Mouse (Mus musculus) limb, embryonic 12.5 days (tissue): ENCODE measurements around the gene Pnmal1. TPM values are rescaled to one million over a fixed set of nuclear protein-coding genes. Genes with fewer than 3 reads are reported as not detected.
A peak's percentile ranks its signal among the peaks of the same experiment; 100 is the strongest.

Source experiments
- ATAC-seq: fragments of 200-750 bp; cut with Nextera tagmentation; 2 replicates; pipeline ENCODE4 v1.8.0; 2017; ENCODE audit warnings: low read depth, moderate TSS enrichment; ENCODE audit not compliant: insufficient number of reproducible peaks, insufficient read depth, low FRiP score, low TSS enrichment
- H3K27ac ChIP-seq: fragments of 300-500 bp; sonication (generic); 2 replicates; pipeline ENCODE4 v1.5.1; 2016; ENCODE audit warnings: mild to moderate bottlenecking, moderate library complexity
- H3K27me3 ChIP-seq: fragments of 300-500 bp; sonication (generic); 2 replicates; pipeline ENCODE4 v1.6.1; 2016; ENCODE audit warnings: mild to moderate bottlenecking, moderate library complexity
- H3K36me3 ChIP-seq: fragments of 300-500 bp; sonication (generic); 2 replicates; pipeline ENCODE4 v1.6.1; 2016; ENCODE audit warnings: mild to moderate bottlenecking, moderate library complexity
- H3K4me1 ChIP-seq: fragments of 300-500 bp; sonication (generic); replicated peaks from 2 replicates; pipeline ENCODE4 v1.6.1; 2016
- H3K4me2 ChIP-seq: fragments of 300-500 bp; sonication (generic); 2 replicates; pipeline ENCODE4 v1.6.1; 2016; ENCODE audit warnings: mild to moderate bottlenecking, moderate library complexity
- H3K4me3 ChIP-seq: fragments of 300-500 bp; sonication (generic); replicated peaks from 2 replicates; pipeline ENCODE4 v1.5.1; 2016; ENCODE audit warnings: mild to moderate bottlenecking
- H3K9ac ChIP-seq: fragments of 300-500 bp; sonication (generic); replicated peaks from 2 replicates; pipeline ENCODE4 v1.6.1; 2016; ENCODE audit warnings: mild to moderate bottlenecking, moderate library complexity
- H3K9me3 ChIP-seq: fragments of 300-500 bp; sonication (generic); 2 replicates; pipeline ENCODE4 v1.6.1; 2016; ENCODE audit warnings: mild to moderate bottlenecking, moderate library complexity
- WGBS: fragments of 180-500 bp; shearing (Covaris S2); methylation state at CpG from one replicate; pipeline ENCODE4 v1.1.7; 2016; 5-methylcytosine and 5-hydroxymethylcytosine counted together
- polyA plus RNA-seq: library from polyadenylated mRNA; unstranded; fragments of >200 nt; fragmentation: Nextera tagmentation; extraction: Ambion mirVana; gene quantifications from 2 replicates; pipeline ENCODE4 v1.2.1, GENCODE M21; 2016

Gene Pnmal1
- polyA plus RNA-seq, 1 experiment from 2014 or later = 1.5 TPM

DNA sequence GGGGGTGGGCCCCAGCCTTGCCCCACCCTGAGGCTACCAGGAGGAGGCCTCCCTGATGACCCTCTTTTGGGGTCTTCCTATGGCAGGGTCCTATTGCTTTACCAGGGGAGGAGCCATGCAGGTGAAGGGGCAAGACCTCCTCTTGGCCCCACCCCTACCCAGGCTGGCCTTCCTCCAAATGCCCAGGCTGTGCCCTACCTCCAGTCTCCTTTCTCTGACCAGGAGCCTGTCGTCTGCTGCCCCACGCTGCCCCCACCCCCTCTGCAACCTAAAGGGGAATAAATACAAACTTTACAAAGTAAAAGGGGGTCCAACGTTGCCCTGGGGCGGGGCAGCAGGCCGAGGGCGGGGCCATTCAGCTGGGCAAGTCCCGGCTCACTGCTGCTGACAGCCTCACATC lies 45.2 kb downstream of the Pnmal1 start:
- no peak overlapping the region for H3K4me3 ChIP-seq
- H3K9me3 ChIP-seq = no peaks in the 10 kb centered on the region
- peak overlapping the region; percentile 17; the same call in 1 of the 2 replicates for H3K27ac ChIP-seq
- WGBS = 85% methylated on average over 7 of the region's 7 CpGs
- ATAC-seq = no peak
- H3K4me1 ChIP-seq = no peaks in the 10 kb centered on the region
- no peak overlapping the region for H3K9ac ChIP-seq
- peaks cover 92% of the 10 kb centered on the region for H3K36me3 ChIP-seq
- no peak overlapping the region for H3K4me2 ChIP-seq
- H3K27me3 ChIP-seq = no peaks in the 10 kb centered on the region

DNA sequence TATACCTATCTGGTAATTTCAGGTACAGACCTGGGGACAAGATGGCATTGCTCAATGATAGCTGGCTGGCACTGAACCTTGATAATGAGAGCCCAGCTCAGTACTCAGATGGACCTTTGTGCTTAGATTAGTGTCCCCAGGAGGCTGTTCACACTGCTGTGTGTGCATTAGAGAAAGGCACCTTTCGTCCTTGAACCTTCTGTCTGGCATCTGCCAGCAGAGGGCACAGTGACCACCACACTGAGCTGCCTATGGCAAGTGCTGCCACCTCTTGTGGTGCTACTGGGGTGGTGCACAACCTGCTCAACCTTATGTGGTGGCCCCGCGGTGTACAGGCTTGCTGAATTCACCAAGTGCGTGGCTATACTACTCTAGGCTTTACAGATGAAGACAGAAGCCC lies 47.8 kb downstream of the Pnmal1 start:
- Histone ChIP-seq H3K9ac (no peak overlapping the region), H3K27ac (no peak overlapping the region), H3K4me3 (no peak overlapping the region), H3K9me3 (no peaks in the 10 kb centered on the region), H3K4me1 (no peaks in the 10 kb centered on the region), H3K4me2 (no peak overlapping the region), H3K27me3 (no peaks in the 10 kb centered on the region), H3K36me3 (peaks cover 97% of the 10 kb centered on the region)
- WGBS = 84% methylated on average over 4 of the region's 4 CpGs
- ATAC-seq = no peak

DNA sequence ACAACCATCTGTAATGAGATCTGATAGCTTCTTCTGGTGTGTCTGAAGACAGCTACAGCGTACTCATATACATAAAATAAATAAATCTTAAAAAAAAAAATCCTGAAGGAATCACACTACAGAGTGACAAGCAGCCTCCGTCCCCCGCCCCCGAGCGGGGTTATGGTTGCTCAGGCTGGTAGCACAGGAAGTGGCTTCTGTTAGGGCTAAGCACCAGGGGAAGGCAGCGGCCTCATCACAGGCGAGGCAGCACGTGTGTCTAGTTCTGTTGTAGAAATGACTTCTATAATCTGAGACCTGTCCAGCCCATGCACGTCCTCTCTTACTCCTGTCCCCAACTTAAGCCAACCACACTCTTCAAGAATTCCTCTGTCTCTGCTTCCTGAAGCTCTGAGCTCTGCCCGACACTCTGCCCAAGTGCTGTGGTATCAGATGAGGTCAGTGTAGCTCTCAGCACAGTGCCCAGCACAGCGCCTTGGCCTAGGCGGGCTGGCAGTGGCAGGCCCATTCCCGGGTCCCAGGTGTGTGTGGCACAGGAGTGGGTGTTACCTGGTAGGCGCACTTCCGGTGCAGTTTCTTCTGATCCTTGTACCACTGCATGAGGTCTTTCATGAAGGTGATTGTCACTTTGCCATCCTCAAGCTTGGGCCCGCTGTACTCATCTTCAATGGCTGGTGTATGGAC lies 50.0 kb downstream of the Pnmal1 start:
- Histone ChIP-seq H3K4me2 (no peak overlapping the region), H3K27me3 (no peaks in the 10 kb centered on the region), H3K9ac (no peak overlapping the region), H3K9me3 (no peaks in the 10 kb centered on the region), H3K4me1 (no peaks in the 10 kb centered on the region), H3K27ac (no peak overlapping the region), H3K4me3 (no peak overlapping the region), H3K36me3 (peaks cover 100% of the 10 kb centered on the region)
- 92% methylated on average over 16 of the region's 16 CpGs for WGBS
- no peak for ATAC-seq

DNA sequence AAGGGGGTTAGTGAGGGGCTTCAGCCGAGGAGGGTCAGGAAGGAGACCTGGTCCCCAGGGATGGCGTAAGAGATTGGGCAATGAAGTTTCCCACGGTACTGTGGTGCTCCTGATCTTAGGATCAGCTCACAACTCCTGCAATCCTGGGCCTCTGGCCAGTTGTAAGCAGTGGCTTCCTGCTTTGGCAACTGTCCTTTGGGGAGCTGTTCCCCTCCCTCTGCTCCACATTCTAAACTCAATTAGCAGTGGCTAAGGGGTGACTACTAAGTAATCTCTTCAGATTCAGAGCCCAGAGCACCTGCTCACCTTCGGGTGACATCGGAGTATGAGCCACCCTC lies 50.5 kb downstream of the Pnmal1 start:
- H3K9me3 ChIP-seq = no peaks in the 10 kb centered on the region
- no peaks in the 10 kb centered on the region for H3K27me3 ChIP-seq
- no peak overlapping the region for H3K27ac ChIP-seq
- no peak overlapping the region for H3K4me2 ChIP-seq
- H3K4me3 ChIP-seq = no peak overlapping the region
- H3K4me1 ChIP-seq = no peaks in the 10 kb centered on the region
- ATAC-seq = no peak
- H3K36me3 ChIP-seq = peaks cover 100% of the 10 kb centered on the region
- WGBS = 93% methylated on average over 5 of the region's 5 CpGs
- H3K9ac ChIP-seq = no peak overlapping the region

DNA sequence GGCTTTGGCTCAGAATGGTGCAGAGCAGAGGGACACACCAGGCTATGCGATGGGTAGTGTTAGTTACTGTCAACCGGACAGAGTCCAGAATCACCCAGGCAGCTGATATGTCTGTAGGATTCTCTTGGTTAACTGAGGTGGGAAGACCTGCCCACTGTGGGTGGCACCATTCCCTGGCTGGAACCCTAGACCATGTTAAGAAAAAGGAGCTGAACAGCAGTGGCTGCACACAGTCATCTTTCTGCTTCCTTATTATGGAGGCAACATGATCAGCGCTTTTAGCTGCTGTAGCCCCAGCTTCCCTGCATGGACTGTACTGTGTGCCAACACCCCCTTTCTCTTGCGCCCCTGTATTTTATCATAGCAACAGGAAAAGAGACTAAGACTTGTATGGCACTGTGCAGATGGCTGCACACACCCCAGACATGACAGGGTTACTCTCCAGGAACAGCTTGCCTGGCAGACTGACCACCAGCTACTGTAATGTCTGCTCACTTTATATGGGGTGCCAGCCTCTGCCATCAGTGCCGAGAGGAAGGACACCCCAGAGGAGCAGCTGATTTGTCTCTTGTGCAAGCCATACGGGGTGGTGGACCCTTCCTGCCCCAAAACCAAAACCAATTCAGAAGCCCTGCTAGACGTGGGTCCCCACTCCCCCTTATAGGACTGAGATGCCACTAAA lies 52.6 kb downstream of the Pnmal1 start:
- no peak overlapping the region for H3K4me2 ChIP-seq
- no peaks in the 10 kb centered on the region for H3K9me3 ChIP-seq
- no peak for ATAC-seq
- H3K36me3 ChIP-seq = peaks cover 100% of the 10 kb centered on the region
- H3K4me3 ChIP-seq = no peak overlapping the region
- H3K4me1 ChIP-seq = no peaks in the 10 kb centered on the region
- WGBS = 93% methylated on average over 7 of the region's 7 CpGs
- H3K27me3 ChIP-seq = no peaks in the 10 kb centered on the region
- H3K9ac ChIP-seq = no peak overlapping the region
- H3K27ac ChIP-seq = no peak overlapping the region

Other genes starting within 250 kb of the Pnmal1 start
- gene Ceacam9, start 237.8 kb upstream of the Pnmal1 start, polyA plus RNA-seq = not detected in 2 replicates
- 239 and 245 TPM in 2 replicates for gene Ap2s1, start 221.3 kb upstream of the Pnmal1 start, polyA plus RNA-seq
- 43.7 and 48.7 TPM in 2 replicates for gene Slc1a5, start 178.3 kb upstream of the Pnmal1 start, polyA plus RNA-seq
- 148 and 155 TPM in 2 replicates for gene Strn4, start 143.8 kb upstream of the Pnmal1 start, polyA plus RNA-seq
- 33.1 and 34.8 TPM in 2 replicates for gene Fkrp, start 142.9 kb upstream of the Pnmal1 start, polyA plus RNA-seq
- gene Prkd2, start 116.8 kb upstream of the Pnmal1 start, polyA plus RNA-seq = 16.0 and 16.2 TPM in 2 replicates
- gene Dact3, start 84.4 kb upstream of the Pnmal1 start, polyA plus RNA-seq = 9.8 and 12.5 TPM in 2 replicates
- gene Gng8, start 67.9 kb upstream of the Pnmal1 start, polyA plus RNA-seq = 13.2 and 16.2 TPM in 2 replicates
- gene Ptgir, start 53.2 kb upstream of the Pnmal1 start, polyA plus RNA-seq = 0.96 and 1.1 TPM in 2 replicates
- 108 and 123 TPM in 2 replicates for gene Calm3, start 35.6 kb upstream of the Pnmal1 start, polyA plus RNA-seq
- gene Pnmal2, start 15.0 kb upstream of the Pnmal1 start, polyA plus RNA-seq = 16.6 and 16.9 TPM in 2 replicates
- 0.26 and 0.32 TPM in 2 replicates for gene Gm42372, start 23.4 kb downstream of the Pnmal1 start, polyA plus RNA-seq
- gene Ccdc8, start 33.0 kb downstream of the Pnmal1 start, polyA plus RNA-seq = 22.1 and 35.2 TPM in 2 replicates
- gene Ppp5c, start 68.2 kb downstream of the Pnmal1 start, polyA plus RNA-seq = 126 TPM in 2 replicates
- gene Hif3a, start 102.7 kb downstream of the Pnmal1 start, polyA plus RNA-seq = 10.8 and 11.3 TPM in 2 replicates
- gene Psg16, start 114.4 kb downstream of the Pnmal1 start, polyA plus RNA-seq = 0.12 and 0.14 TPM in 2 replicates
- not detected in 2 replicates for gene Ceacam3, start 190.6 kb downstream of the Pnmal1 start, polyA plus RNA-seq
- gene Psg29, start 243.8 kb downstream of the Pnmal1 start, polyA plus RNA-seq = not detected in 2 replicates